Mouse (Mus musculus): ENCODE results near the gene Mtg2. TPM values are rescaled to one million over a fixed set of nuclear protein-coding genes. Genes with fewer than 3 reads are reported as not detected.
A peak's percentile ranks its signal among the peaks of the same experiment; 100 is the strongest.

The Mtg2 gene
- polyA plus RNA-seq, 1 experiment from 2014 or later = 27.8 TPM

- Histone ChIP-seq H3K9ac (replicated peaks; ENCODE audit: low read depth, low read length) (no peak overlapping the region), H3K9me3 (ENCODE audit: control insufficient read depth, low read depth, low read length) (no peaks in the 10 kb centered on the region), H3K27me3 (ENCODE audit: control insufficient read depth, insufficient read depth, low read length) (no peaks in the 10 kb centered on the region), H3K4me3 (ENCODE audit: low read depth, low read length) (no peak overlapping the region), H3K36me3 (ENCODE audit: control insufficient read depth, insufficient read depth, low read length) (no peaks in the 10 kb centered on the region; the same call in 1 of the 2 replicates), H3K4me1 (ENCODE audit: control insufficient read depth, insufficient read depth, low read length) (peaks cover 20% of the 10 kb centered on the region), H3K4me2 (replicated peaks; ENCODE audit: low read depth, low read length) (no peak overlapping the region), H3K27ac (ENCODE audit: low read length) (no peak overlapping the region)
- no peak for ATAC-seq (ENCODE audit: insufficient number of reproducible peaks, insufficient read depth, low FRiP score, low read depth)
- WGBS = 45% methylated on average over 4 of the region's 4 CpGs
Observed at GRCm38 (mm10) chr2:180045283-180045682, 25.1 kb upstream of the Mtg2 start.

GRCm38 (mm10) chr2:180047580-180047979 lies 22.8 kb upstream of the Mtg2 start:
- ATAC-seq (ENCODE audit: insufficient number of reproducible peaks, insufficient read depth, low FRiP score, low read depth) = no peak
- H3K9me3 ChIP-seq (ENCODE audit: control insufficient read depth, low read depth, low read length) = no peaks in the 10 kb centered on the region
- WGBS = 69% methylated on average over 3 of the region's 3 CpGs

GRCm38 (mm10) chr2:180047980-180048635 lies 22.3 kb upstream of the Mtg2 start:
- Histone ChIP-seq H3K27ac (ENCODE audit: low read length) (no peak overlapping the region), H3K36me3 (ENCODE audit: control insufficient read depth, insufficient read depth, low read length) (peaks cover 2% of the 10 kb centered on the region; the same call in 1 of the 2 replicates), H3K4me3 (ENCODE audit: low read depth, low read length) (no peak overlapping the region), H3K4me1 (ENCODE audit: control insufficient read depth, insufficient read depth, low read length) (peaks cover 9% of the 10 kb centered on the region; the same call in 1 of the 2 replicates), H3K27me3 (ENCODE audit: control insufficient read depth, insufficient read depth, low read length) (no peaks in the 10 kb centered on the region), H3K9me3 (ENCODE audit: control insufficient read depth, low read depth, low read length) (no peaks in the 10 kb centered on the region), H3K4me2 (replicated peaks; ENCODE audit: low read depth, low read length) (no peak overlapping the region), H3K9ac (replicated peaks; ENCODE audit: low read depth, low read length) (no peak overlapping the region)
- ATAC-seq (ENCODE audit: insufficient number of reproducible peaks, insufficient read depth, low FRiP score, low read depth) = no peak
- WGBS = 93% methylated on average over 18 of the region's 18 CpGs

More at GRCm38 (mm10) chr2:180047580-180047979, 22.8 kb upstream of the Mtg2 start:
- H3K4me1 ChIP-seq (ENCODE audit: control insufficient read depth, insufficient read depth, low read length) = peaks cover 9% of the 10 kb centered on the region; the same call in 1 of the 2 replicates
- no peaks in the 10 kb centered on the region for H3K27me3 ChIP-seq (ENCODE audit: control insufficient read depth, insufficient read depth, low read length)
- H3K27ac ChIP-seq (ENCODE audit: low read length) = no peak overlapping the region
- H3K9ac ChIP-seq (replicated peaks; ENCODE audit: low read depth, low read length) = no peak overlapping the region
- H3K4me3 ChIP-seq (ENCODE audit: low read depth, low read length) = no peak overlapping the region
- H3K36me3 ChIP-seq (ENCODE audit: control insufficient read depth, insufficient read depth, low read length) = no peaks in the 10 kb centered on the region; the same call in 1 of the 2 replicates
- no peak overlapping the region for H3K4me2 ChIP-seq (replicated peaks; ENCODE audit: low read depth, low read length)

GRCm38 (mm10) chr2:180050986-180051385 lies 19.4 kb upstream of the Mtg2 start:
- Histone ChIP-seq H3K9ac (replicated peaks; ENCODE audit: low read depth, low read length) (no peak overlapping the region), H3K36me3 (ENCODE audit: control insufficient read depth, insufficient read depth, low read length) (peaks cover 21% of the 10 kb centered on the region; the same call in 1 of the 2 replicates), H3K27ac (ENCODE audit: low read length) (no peak overlapping the region), H3K4me1 (ENCODE audit: control insufficient read depth, insufficient read depth, low read length) (no peaks in the 10 kb centered on the region), H3K27me3 (ENCODE audit: control insufficient read depth, insufficient read depth, low read length) (no peaks in the 10 kb centered on the region), H3K4me2 (replicated peaks; ENCODE audit: low read depth, low read length) (no peak overlapping the region), H3K9me3 (ENCODE audit: control insufficient read depth, low read depth, low read length) (no peaks in the 10 kb centered on the region), H3K4me3 (ENCODE audit: low read depth, low read length) (no peak overlapping the region)
- peak; percentile 68 for ATAC-seq (ENCODE audit: insufficient number of reproducible peaks, insufficient read depth, low FRiP score, low read depth)
- 26% methylated on average over 5 of the region's 5 CpGs for WGBS

- Histone ChIP-seq H3K9ac (replicated peaks; ENCODE audit: low read depth, low read length) (no peak overlapping the region), H3K36me3 (ENCODE audit: control insufficient read depth, insufficient read depth, low read length) (peaks cover 29% of the 10 kb centered on the region; the same call in 1 of the 2 replicates), H3K4me3 (ENCODE audit: low read depth, low read length) (no peak overlapping the region), H3K4me1 (ENCODE audit: control insufficient read depth, insufficient read depth, low read length) (no peaks in the 10 kb centered on the region), H3K9me3 (ENCODE audit: control insufficient read depth, low read depth, low read length) (no peaks in the 10 kb centered on the region), H3K27me3 (ENCODE audit: control insufficient read depth, insufficient read depth, low read length) (no peaks in the 10 kb centered on the region), H3K27ac (ENCODE audit: low read length) (no peak overlapping the region), H3K4me2 (replicated peaks; ENCODE audit: low read depth, low read length) (no peak overlapping the region)
- 86% methylated on average over 14 of the region's 14 CpGs for WGBS
- ATAC-seq (ENCODE audit: insufficient number of reproducible peaks, insufficient read depth, low FRiP score, low read depth) = no peak
Observed at GRCm38 (mm10) chr2:180051986-180052733, 18.2 kb upstream of the Mtg2 start.

- H3K36me3 ChIP-seq (ENCODE audit: control insufficient read depth, insufficient read depth, low read length) = peaks cover 31% of the 10 kb centered on the region; the same call in 1 of the 2 replicates
- no peak overlapping the region for H3K4me2 ChIP-seq (replicated peaks; ENCODE audit: low read depth, low read length)
- no peak overlapping the region for H3K9ac ChIP-seq (replicated peaks; ENCODE audit: low read depth, low read length)
- ATAC-seq (ENCODE audit: insufficient number of reproducible peaks, insufficient read depth, low FRiP score, low read depth) = no peak
- no peak overlapping the region for H3K4me3 ChIP-seq (ENCODE audit: low read depth, low read length)
- H3K27me3 ChIP-seq (ENCODE audit: control insufficient read depth, insufficient read depth, low read length) = no peaks in the 10 kb centered on the region
- H3K4me1 ChIP-seq (ENCODE audit: control insufficient read depth, insufficient read depth, low read length) = no peaks in the 10 kb centered on the region
- H3K9me3 ChIP-seq (ENCODE audit: control insufficient read depth, low read depth, low read length) = no peaks in the 10 kb centered on the region
- WGBS = 94% methylated on average over 9 of the region's 9 CpGs
- H3K27ac ChIP-seq (ENCODE audit: low read length) = no peak overlapping the region
Observed at GRCm38 (mm10) chr2:180053001-180053400, 17.4 kb upstream of the Mtg2 start.

GRCm38 (mm10) chr2:180063338-180064131 lies 6.9 kb upstream of the Mtg2 start:
- no peaks in the 10 kb centered on the region for H3K27me3 ChIP-seq (ENCODE audit: control insufficient read depth, insufficient read depth, low read length)
- no peak overlapping the region for H3K27ac ChIP-seq (ENCODE audit: low read length)
- no peaks in the 10 kb centered on the region for H3K9me3 ChIP-seq (ENCODE audit: control insufficient read depth, low read depth, low read length)
- no peak overlapping the region for H3K4me3 ChIP-seq (ENCODE audit: low read depth, low read length)
- ATAC-seq (ENCODE audit: insufficient number of reproducible peaks, insufficient read depth, low FRiP score, low read depth) = no peak
- H3K4me1 ChIP-seq (ENCODE audit: control insufficient read depth, insufficient read depth, low read length) = no peaks in the 10 kb centered on the region
- WGBS = 95% methylated on average over 11 of the region's 11 CpGs
- no peak overlapping the region for H3K9ac ChIP-seq (replicated peaks; ENCODE audit: low read depth, low read length)
- no peak overlapping the region for H3K4me2 ChIP-seq (replicated peaks; ENCODE audit: low read depth, low read length)
- peaks cover 46% of the 10 kb centered on the region for H3K36me3 ChIP-seq (ENCODE audit: control insufficient read depth, insufficient read depth, low read length)

Measured in stomach, embryonic 14.5 days (tissue).